Mouse (Mus musculus) heart, adult 2 months (tissue): ENCODE measurements at regions not wholly inside any gene's neighbourhood (a gene's known extent, or its start where the extent isn't known, plus 50 kb on each side); places are given as distances from the start of the nearest gene placed in this dataset.

Experiments used
- DNase-seq, 2 experiments: peaks; one replicate each; pipeline ENCODE4 v3.0.0; 2021
- H3K27ac ChIP-seq: fragments of 200-600 bp; 2 replicates; pipeline ENCODE4 v1.8.1; 2022
- H3K27me3 ChIP-seq: fragments of 200-500 bp; 2 replicates; pipeline ENCODE4 v1.6.1; 2012; ENCODE audit warnings: mild to moderate bottlenecking, low read length, inconsistent platforms, mixed read lengths; ENCODE audit not compliant: control insufficient read depth, insufficient read depth
- H3K36me3 ChIP-seq: fragments of 200-500 bp; 2 replicates; pipeline ENCODE4 v1.6.1; 2012; ENCODE audit warnings: low read length, inconsistent platforms; ENCODE audit not compliant: control insufficient read depth, insufficient read depth
- H3K4me1 ChIP-seq: fragments of 200-500 bp; 2 replicates; pipeline ENCODE4 v1.6.1; 2011; ENCODE audit warnings: low read length; ENCODE audit not compliant: control insufficient read depth, insufficient read depth
- H3K4me3 ChIP-seq: fragments of 200-600 bp; 2 replicates; pipeline ENCODE4 v1.8.1; 2022
- H3K79me2 ChIP-seq: fragments of 200-500 bp; replicated peaks from 2 replicates; pipeline ENCODE4 v1.6.1; 2012; ENCODE audit warnings: mild to moderate bottlenecking, inconsistent platforms, low read length, moderate library complexity, mixed read lengths; ENCODE audit not compliant: control insufficient read depth, insufficient read depth
- H3K9ac ChIP-seq: fragments of 200-500 bp; 2 replicates; pipeline ENCODE4 v1.6.1; 2012; ENCODE audit warnings: low read depth, mild to moderate bottlenecking, control low read depth, inconsistent platforms, low read length, mixed read lengths
- CTCF ChIP-seq: fragments of 200-600 bp; IDR thresholded peaks from 2 replicates; pipeline ENCODE4 v1.8.1; 2022; ENCODE audit warnings: antibody characterized with exemption, mild to moderate bottlenecking, moderate library complexity
- EP300 ChIP-seq: fragments of 200-500 bp; IDR thresholded peaks from 2 replicates; pipeline ENCODE4 v1.6.1; 2011; ENCODE audit warnings: low read depth, low read length, control low read depth; ENCODE audit not compliant: insufficient read depth
- POLR2A ChIP-seq: fragments of 200-500 bp; IDR thresholded peaks from 2 replicates; pipeline ENCODE4 v1.6.1; 2011; ENCODE audit warnings: mild to moderate bottlenecking, low read depth, low read length, control low read depth; ENCODE audit not compliant: insufficient read depth
- WGBS: fragments of 180-500 bp; shearing (Covaris S2); methylation state at CpG from one replicate; pipeline ENCODE4 v1.1.7; 2018; 5-methylcytosine and 5-hydroxymethylcytosine counted together
- intact Hi-C: fragments of 180-260 bp; cut with DNase I; formaldehyde crosslinking; loops from one replicate; pipeline ENCODE4 v1.15.1; 2025

GRCm38 (mm10) chr17:83915034-83915433, 67.3 kb upstream of the Haao start:
- intact Hi-C loops = no loop called here
- no peak overlapping the region; the same call in 1 of the 2 replicates for H3K27ac ChIP-seq
- no peak for DNase-seq

GRCm38 (mm10) chr17:83914603-83915002, 66.8 kb upstream of the Haao start:
- H3K27ac ChIP-seq = peak overlapping the region; percentile 20; the same call in 1 of the 2 replicates
- H3K27me3 ChIP-seq = no peaks in the 10 kb centered on the region
- TF ChIP-seq POLR2A (no peak), CTCF (no peak), EP300 (no peak)
- WGBS = 85% methylated on average over 1 of the region's 1 CpGs
- peaks cover 28% of the 10 kb centered on the region for H3K4me1 ChIP-seq
- intact Hi-C loops = no loop called here
- H3K4me3 ChIP-seq = no peak overlapping the region
- no peaks in the 10 kb centered on the region for H3K79me2 ChIP-seq
- no peak for DNase-seq
- H3K9ac ChIP-seq = no peak overlapping the region
- H3K36me3 ChIP-seq = no peaks in the 10 kb centered on the region

More at GRCm38 (mm10) chr17:83915034-83915433, 67.3 kb upstream of the Haao start:
- no peak overlapping the region for H3K4me3 ChIP-seq
- H3K79me2 ChIP-seq = no peaks in the 10 kb centered on the region
- H3K9ac ChIP-seq = no peak overlapping the region
- TF ChIP-seq POLR2A (no peak), CTCF (no peak), EP300 (no peak)
- peaks cover 28% of the 10 kb centered on the region for H3K4me1 ChIP-seq
- H3K27me3 ChIP-seq = no peaks in the 10 kb centered on the region
- H3K36me3 ChIP-seq = no peaks in the 10 kb centered on the region

- DNase-seq = no peak
- H3K27ac ChIP-seq = peak overlapping the region; percentile 86
Measured at GRCm38 (mm10) chr17:83913711-83914415, 66.1 kb upstream of the Haao start.

GRCm38 (mm10) chr17:83912421-83912820, 64.7 kb upstream of the Haao start:
- WGBS = 60% methylated on average over 6 of the region's 6 CpGs
- H3K27ac ChIP-seq = peak overlapping the region; percentile 86
- H3K27me3 ChIP-seq = no peaks in the 10 kb centered on the region
- H3K36me3 ChIP-seq = no peaks in the 10 kb centered on the region
- no peaks in the 10 kb centered on the region for H3K79me2 ChIP-seq
- intact Hi-C loops = no loop called here
- no peak overlapping the region for H3K4me3 ChIP-seq
- peaks cover 23% of the 10 kb centered on the region for H3K4me1 ChIP-seq
- DNase-seq = no peak
- peak overlapping the region; percentile 19; the same call in 1 of the 2 replicates for H3K9ac ChIP-seq
- TF ChIP-seq CTCF (no peak), POLR2A (0 out of 2 replicates have a peak, but pooled peaks have one; percentile 38), EP300 (0 out of 2 replicates have a peak, but pooled peaks have one; percentile 47)

More at GRCm38 (mm10) chr17:83913711-83914415, 66.1 kb upstream of the Haao start:
- intact Hi-C loops = no loop called here
- Histone ChIP-seq H3K36me3 (no peaks in the 10 kb centered on the region), H3K4me3 (no peak overlapping the region), H3K4me1 (peaks cover 33% of the 10 kb centered on the region), H3K27me3 (no peaks in the 10 kb centered on the region), H3K79me2 (no peaks in the 10 kb centered on the region), H3K9ac (no peak overlapping the region)
- no peak for TF ChIP-seq POLR2A
- TF ChIP-seq EP300 = no peak
- WGBS = 71% methylated on average over 13 of the region's 13 CpGs

GRCm38 (mm10) chr17:83908811-83909210, 61.0 kb upstream of the Haao start:
- no peak overlapping the region for H3K9ac ChIP-seq
- no peak for TF ChIP-seq EP300
- TF ChIP-seq CTCF = no peak
- no peak for TF ChIP-seq POLR2A
- peak overlapping the region; percentile 90 for H3K27ac ChIP-seq
- no peaks in the 10 kb centered on the region for H3K27me3 ChIP-seq
- WGBS = 52% methylated on average over 6 of the region's 6 CpGs
- H3K36me3 ChIP-seq = no peaks in the 10 kb centered on the region
- H3K4me1 ChIP-seq = peaks cover 13% of the 10 kb centered on the region
- intact Hi-C loops = loop anchor here (2.0 kb wide), 1 partner anchor 48 kb away; no protein-coding TSS in a partner anchor
- peak in 1 of 2 experiments; percentile 54 for DNase-seq
- no peak overlapping the region for H3K4me3 ChIP-seq
- no peaks in the 10 kb centered on the region for H3K79me2 ChIP-seq

GRCm38 (mm10) chr17:83907538-83907937, 59.8 kb upstream of the Haao start:
- H3K9ac ChIP-seq = no peak overlapping the region
- H3K4me3 ChIP-seq = no peak overlapping the region
- no peaks in the 10 kb centered on the region for H3K36me3 ChIP-seq
- H3K27ac ChIP-seq = peak overlapping the region; percentile 58
- no peak for DNase-seq
- intact Hi-C loops = no loop called here
- TF ChIP-seq POLR2A (no peak), CTCF (no peak), EP300 (no peak)
- no peaks in the 10 kb centered on the region for H3K79me2 ChIP-seq
- no peaks in the 10 kb centered on the region for H3K27me3 ChIP-seq
- peaks cover 15% of the 10 kb centered on the region for H3K4me1 ChIP-seq
- WGBS = 87% methylated on average over 3 of the region's 3 CpGs
